Mouse (Mus musculus) spleen, adult 2 months (tissue): ENCODE results near the gene Vps25.

ENCODE experiments used
- CTCF ChIP-seq: fragments of 200-500 bp; IDR thresholded peaks from 2 replicates; pipeline ENCODE4 v1.5.1; 2011; ENCODE audit warnings: mild to moderate bottlenecking, inconsistent platforms; ENCODE audit not compliant: insufficient read depth, insufficient read length, insufficient replicate concordance; ENCODE audit errors: extremely low read depth
- POLR2A ChIP-seq: fragments of 200-500 bp; IDR thresholded peaks from 2 replicates; pipeline ENCODE4 v1.6.1; 2011; ENCODE audit warnings: low read depth, low read length, inconsistent platforms

GRCm38 (mm10) chr11:101279193-101279569, 25.7 kb downstream of the Vps25 start:
- no peak for TF ChIP-seq CTCF
- no peak for TF ChIP-seq POLR2A
